Mouse (Mus musculus): ENCODE data around the gene Ifitm6.
"Not testable (repeated sequence)": the region's sequence is repeated elsewhere in the genome, so short reads cannot be mapped to it uniquely, and the experiment has no call there.

Gene Ifitm6

DNA sequence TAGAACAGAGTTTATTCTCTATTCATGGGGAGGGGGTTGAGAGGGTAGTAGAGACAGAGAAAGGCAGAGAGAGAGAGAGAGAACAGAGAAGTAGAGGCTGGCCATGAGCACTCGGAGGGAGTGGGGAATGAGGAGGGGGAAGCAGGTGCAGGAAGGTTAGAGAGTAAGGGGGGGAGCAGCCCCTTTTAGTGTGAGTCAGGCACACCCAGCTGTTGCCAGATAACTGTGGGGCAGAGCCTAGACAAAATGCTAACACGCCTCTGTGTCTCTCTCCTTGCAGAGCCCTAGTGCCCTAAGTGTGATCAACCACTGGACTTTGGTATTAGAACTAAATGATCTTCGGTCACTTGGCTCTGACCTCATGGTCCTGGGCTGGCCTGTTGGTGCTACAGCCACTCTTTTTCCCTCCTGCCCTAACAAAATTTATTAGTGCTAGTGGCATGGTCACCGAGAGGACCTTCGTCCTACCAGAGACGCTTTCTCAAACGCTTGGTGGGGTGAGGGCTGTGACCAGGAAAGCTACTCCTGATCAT is 6.4 kb downstream of the Ifitm6 start:
- in situ Hi-C loops (cut with MboI, MseI) = loop anchor here (5.0 kb wide), 2 partner anchors 36 to 169 kb away; no protein-coding TSS in a partner anchor

DNA sequence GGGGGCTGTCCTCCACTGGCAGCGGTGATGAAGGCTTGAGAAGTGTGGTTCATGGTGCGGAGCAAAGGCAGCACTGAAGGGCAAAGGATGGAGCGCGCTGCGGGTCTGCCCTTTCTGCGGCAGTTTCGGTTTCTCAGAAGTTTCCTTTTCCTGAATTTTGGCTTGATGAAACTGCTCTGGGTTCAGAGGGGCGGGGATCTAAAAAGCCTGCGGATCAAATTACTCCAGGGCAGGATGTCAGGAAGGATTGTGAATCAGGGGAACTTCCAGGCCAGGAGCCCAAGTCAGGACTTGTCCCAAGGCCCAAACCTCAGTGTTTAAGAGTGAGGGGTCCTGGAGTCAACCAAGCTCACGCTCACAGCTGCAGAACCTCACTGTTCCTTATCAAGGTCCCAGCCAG is 7.1 kb downstream of the Ifitm6 start, which contains the start of gene Ifitm3:
TSS of gene Ifitm3 (minus strand) at position 178 of the 400 bp plus-strand sequence.
- in situ Hi-C loops (cut with MboI, MseI) = loop anchor here (5.0 kb wide), 2 partner anchors 37 to 168 kb away; no protein-coding TSS in a partner anchor

DNA sequence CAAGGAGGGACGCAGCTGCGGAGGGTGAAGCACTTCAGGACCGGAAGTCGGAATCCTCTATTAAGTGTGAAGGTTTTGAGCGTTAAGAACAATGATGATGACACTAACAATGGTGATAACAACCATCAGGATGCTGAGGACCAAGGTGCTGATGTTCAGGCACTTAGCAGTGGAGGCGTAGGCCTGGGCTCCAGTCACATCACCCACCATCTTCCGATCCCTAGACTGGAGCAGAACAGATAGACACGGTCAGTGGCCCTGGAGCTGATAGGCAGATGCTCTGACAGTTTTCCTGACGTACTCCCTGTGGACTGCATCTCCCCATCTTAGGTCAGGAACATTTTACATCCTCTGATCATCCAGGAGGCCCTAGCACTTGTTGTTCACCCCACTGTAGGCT is 8.1 kb downstream of the Ifitm6 start:
- in situ Hi-C loops (cut with MboI, MseI) = loop anchor here (5.0 kb wide), 2 partner anchors 38 to 167 kb away; no protein-coding TSS in a partner anchor

DNA sequence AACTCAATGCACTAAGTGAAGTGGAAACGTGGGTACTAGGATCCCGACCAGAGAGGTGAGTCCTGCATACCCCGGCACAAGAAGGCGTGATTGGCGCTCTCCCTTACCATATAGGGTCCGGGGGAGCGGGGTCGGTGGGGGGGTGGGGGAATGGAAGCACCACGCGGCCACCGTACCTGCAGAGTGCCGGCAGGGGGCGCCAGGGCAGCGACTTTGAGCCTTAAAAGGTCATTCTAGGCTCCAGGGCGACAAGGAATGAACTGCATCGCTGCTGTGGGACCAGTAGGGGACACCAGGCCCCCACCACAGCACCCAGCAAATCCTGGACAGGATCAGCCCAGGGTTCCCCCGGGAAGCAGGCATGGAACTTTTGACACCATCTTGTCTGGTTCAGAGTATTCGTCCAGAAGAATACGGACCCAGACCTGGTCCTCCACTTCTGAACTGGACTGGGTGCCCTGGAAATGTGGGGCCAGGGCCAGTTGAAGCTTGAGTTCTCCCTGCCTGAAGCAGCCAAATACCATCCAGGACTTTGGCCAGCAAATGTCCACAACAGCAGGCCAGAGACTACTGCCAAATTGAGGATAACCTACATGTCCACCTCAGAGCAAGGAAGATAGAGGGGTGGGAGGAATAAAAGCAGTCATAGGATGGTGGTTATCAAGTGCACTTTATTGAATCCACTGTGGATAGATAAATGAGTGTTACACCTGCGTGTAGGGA is 8.6 kb downstream of the Ifitm6 start:
- in situ Hi-C loops (cut with MboI, MseI) = no loop called here

DNA sequence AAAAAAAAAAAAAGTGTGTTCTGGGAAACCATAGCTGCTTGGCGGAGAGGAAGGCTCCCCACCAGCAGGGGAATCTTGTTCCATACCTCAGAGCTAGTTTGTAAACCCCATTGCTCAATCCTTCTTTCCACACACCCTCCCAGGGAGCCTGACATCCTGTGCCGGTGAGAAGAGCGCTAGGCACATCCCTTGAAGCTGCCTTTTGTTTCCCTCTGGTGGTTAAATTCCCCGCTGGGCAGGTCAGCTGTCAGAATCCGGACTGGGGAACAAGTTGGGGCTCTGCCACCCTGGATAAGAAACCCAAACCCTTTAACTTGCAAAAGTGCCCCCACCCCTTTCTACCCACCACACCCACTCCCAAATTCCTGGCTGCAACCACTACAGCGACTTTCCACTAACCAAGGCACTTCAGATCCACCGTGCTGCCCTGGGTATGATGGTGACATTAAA is 9.4 kb downstream of the Ifitm6 start:
- in situ Hi-C loops (cut with MboI, MseI) = no loop called here

DNA sequence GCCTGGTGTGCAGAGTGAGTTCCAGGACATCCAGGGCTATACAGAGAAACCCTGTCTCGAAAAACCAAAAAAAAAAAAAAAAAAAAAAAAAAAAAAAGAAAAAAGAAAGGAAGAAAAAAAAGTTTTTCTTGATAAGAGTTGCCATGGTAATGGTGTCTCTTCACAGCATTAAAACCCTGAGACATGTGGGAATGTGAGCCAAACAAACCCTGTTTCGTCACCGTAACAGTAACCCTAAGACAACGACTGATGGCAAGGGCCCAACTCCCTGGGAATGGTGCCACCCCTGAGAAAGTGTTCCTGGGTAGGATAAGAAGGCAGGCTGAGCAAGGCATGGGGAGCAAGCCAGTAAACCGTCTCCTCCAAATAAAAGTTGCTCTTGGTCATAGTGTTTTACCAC is 10.8 kb downstream of the Ifitm6 start:
- in situ Hi-C loops (cut with MboI, MseI) = no loop called here

DNA sequence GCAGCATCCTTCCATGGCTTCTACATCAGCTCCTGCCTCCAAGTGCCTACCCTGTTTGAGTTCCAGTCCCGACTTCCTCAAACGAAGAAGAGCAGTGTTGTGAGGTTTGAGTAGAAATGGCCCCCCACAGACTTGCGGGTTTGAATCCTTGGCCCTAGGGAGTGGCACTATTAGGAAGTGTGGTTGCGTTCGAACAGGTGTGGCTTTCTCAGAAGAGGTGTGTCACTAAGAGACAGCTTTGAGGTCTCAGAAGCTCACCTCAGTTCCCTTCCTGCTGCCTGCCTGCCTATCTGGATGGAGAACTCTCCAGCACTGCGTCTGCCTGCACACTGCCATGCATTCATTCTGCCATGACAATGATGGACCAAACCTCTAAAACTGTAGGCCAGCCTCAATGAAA is 11.3 kb downstream of the Ifitm6 start:
- in situ Hi-C loops (cut with MboI, MseI) = no loop called here

DNA sequence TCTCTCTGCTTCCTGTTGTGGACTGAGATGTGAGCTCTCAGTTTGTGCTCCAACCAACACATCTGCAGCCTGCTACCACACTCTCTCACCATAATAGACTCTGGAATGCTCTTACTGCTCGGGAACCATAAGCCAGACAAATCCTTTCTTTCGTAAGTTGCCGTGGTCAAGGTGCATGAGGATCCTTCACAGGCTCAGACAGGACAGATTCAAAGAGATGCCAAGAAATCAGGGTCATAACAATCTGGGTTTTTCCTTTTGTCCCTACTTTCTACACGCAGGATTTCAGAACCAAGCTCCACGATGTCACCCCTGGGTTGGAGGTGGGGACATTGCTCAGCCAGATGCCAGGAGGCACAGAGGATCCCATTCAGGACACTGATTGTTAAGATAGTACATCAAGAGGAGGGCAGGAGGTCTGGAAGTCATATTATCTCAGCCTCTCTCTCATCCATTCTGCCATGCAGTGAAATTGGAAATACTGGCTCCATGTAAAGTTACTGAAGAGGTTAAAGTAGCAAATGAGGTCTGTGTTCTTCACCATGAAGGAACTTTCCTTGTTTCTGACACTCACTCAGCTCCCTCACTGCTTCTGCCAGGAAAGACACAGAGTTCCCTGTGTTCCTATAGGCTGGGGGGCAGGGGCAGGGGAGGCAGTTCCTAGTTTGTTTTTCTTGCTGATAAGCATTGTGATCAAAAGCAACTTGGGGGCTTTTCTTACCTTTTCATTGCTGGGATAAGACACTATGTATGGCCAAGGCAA is 14.3 kb downstream of the Ifitm6 start:
- in situ Hi-C loops (cut with MboI, MseI) = no loop called here

DNA sequence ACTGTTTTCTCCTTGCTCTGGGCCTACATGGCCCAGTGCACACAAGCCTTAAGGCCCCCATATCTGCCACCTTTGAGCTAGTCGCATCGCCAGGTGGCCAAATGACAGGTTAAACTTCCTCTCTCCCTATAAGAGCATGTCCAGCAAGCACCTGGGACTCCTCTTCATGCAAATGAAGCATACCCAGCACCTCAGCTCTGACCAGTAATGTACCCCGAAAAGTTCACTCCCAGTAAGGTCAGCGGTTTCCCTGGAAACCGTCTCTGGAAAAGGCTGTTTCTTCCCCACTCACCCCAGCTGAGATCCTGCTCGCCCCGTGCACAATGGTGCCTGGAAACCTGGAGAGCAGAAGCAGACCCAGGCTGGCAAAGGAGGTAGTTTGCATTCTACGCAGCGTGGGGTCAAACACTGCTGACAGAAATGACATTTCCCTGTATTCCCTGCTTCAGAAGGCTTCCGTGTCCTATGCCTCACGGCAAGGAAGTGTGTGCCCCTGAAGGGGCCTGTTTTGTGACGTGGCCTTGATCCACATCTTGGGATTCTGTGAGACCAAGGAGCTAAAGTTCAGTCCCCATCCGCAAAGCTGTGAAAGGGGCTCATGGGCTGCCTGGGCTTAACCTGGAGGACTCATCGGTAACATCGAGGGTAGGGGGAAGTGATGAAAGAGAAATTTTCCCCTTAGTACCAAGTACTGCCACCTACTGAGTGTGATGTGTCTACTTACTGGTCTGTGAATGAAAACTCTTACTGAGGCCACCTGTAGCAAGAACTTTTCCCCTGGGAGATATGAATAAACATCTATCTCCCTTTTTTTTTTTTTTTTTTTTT is 16.6 kb downstream of the Ifitm6 start:
- in situ Hi-C loops (cut with MboI, MseI) = no loop called here

DNA sequence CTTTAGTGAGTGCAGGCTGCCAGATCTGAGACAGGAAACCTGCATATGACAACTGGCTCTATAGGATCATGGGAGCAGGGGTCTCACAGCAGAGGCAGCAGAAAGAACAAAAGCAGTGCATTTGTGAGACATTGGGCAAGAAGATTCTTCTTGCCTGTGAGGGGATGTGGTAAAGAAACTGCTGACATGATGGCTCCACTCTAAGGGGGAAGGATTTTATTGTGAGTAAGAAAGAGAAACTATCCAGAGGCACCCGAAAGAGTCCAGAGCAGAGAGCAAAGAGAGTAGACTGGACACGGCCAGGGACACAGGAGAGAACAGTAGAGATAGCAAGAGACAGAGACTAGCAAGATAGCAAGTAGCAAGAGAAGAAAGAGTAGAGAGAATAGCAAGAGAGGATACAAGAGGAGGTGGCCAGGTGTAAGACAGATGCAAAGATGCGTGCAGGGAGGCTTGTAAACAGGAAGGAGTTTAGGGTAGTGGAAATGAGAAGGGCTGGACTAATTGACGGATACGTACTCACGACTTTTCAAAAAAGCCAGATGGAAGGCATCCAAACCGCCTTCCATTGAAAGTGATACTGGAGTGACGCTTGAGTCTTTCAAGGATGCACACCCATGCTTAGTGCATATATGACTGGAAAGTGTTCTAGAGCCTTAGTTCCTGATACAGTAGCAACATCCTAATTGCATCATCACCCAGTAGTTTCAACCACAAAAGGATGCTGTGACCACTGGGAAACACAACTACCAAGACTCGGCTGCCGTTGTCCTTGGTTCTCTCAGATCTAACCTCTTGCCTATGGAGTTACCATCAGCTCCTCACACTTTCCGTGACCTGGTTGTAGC is 18.6 kb downstream of the Ifitm6 start:
- in situ Hi-C loops (cut with MboI, MseI) = no loop called here

DNA sequence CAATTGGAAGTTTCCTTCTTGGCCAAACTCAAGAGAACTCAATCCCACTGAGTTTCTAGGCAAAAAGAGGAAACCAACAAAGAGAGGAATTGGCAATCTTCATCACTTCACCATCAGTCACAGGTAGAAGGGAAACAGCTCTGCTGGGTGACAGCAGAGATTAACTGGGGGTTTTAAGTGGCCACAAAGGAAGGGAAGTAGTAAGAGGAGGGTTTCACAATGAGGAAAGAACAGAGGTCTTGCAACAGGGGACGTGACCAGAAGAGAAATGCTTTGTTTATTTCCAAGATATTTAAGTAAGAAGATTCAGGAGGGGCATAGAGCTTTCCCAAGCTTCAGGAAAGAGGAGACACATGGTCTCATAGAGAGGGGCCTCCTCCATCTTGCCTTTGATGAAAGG is 19.9 kb downstream of the Ifitm6 start:
- in situ Hi-C loops (cut with MboI, MseI) = no loop called here

DNA sequence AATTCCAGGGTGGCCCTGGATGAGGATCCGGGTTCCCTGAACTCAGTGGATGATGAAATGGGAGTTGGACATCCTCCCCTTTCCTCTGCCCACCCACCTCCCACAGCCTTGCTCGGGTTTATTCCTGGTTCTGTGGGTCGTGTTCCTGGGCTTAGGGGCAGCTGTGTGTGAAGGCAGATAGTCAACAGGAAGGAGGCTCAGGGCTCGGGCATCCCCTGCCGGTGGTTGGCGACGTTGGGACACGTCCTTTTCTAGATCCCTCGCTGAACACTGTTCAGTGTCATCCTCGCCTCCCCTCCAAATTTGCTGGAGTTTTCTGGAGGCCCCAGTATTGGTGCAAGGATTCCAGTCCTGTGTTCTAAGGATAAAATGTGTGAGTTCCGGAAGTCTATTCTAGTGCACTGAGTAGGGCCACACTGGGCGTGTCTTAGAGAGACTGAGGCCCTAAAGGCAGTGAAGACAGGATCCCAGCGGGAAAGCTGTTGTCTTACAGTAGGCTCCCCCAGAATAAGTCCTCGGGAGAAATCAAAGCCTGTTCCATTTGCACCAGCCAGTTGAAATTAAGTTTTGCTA is 26.5 kb downstream of the Ifitm6 start:
- in situ Hi-C loops (cut with MboI, MseI) = no loop called here

DNA sequence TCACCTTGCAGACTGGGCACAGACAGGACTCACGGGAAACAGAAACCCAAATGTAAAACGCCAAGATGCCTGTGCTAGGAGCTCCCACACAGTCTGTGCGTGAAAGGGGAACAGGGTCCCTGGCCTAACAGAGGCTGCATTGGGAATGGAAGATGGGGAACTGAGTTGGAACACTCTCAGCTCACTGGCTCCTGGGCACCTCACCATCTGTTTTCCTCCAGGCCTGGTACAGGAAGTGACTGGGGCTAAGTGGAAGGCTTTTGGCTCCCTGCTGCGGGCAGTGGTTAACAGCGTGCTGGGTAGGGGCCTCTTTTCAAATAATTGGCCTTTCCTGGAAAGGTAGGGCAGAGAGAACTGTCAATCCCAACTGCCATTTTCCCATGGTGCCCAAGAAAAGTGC is 27.1 kb downstream of the Ifitm6 start:
- in situ Hi-C loops (cut with MboI, MseI) = no loop called here

DNA sequence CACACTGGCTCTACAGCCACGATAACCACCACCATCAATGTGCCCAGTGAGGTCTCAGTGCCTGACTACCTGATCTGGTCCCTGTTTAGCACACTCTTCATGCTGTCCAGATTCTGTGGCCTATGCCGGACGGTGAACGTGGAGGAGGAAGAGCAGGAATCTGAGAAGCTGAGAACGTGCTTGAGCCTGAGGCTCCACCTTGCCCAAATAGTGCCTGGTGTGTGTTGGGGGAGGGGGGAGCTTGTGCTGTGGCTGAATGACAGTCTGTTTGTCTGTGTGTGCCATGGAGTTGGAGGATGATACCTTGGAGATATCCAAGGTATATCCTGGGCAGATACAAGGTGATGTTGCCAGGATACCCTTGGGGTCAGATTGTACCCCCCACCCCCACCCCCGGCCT is 27.5 kb downstream of the Ifitm6 start:
- in situ Hi-C loops (cut with MboI, MseI) = no loop called here

DNA sequence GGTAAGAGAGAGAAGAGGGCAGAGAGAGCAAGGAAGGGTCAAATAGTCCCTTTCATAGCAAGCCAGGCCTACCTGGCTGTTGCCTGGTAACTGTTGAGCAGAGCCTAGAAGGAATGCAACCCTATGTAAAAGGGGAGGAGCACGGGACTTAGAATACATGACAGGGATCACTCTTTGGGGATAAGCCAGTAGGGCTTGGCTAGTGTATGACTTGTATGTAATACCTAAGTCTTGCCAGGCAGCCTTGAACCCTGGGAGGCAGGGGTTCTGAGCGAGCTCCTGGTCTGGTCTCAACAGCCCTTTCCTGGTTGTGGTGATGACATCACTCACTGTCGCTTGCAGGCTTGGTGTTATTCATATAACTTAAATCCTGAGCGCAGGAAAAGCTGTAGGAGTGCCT is 28.7 kb downstream of the Ifitm6 start:
- in situ Hi-C loops (cut with MboI, MseI) = no loop called here

DNA sequence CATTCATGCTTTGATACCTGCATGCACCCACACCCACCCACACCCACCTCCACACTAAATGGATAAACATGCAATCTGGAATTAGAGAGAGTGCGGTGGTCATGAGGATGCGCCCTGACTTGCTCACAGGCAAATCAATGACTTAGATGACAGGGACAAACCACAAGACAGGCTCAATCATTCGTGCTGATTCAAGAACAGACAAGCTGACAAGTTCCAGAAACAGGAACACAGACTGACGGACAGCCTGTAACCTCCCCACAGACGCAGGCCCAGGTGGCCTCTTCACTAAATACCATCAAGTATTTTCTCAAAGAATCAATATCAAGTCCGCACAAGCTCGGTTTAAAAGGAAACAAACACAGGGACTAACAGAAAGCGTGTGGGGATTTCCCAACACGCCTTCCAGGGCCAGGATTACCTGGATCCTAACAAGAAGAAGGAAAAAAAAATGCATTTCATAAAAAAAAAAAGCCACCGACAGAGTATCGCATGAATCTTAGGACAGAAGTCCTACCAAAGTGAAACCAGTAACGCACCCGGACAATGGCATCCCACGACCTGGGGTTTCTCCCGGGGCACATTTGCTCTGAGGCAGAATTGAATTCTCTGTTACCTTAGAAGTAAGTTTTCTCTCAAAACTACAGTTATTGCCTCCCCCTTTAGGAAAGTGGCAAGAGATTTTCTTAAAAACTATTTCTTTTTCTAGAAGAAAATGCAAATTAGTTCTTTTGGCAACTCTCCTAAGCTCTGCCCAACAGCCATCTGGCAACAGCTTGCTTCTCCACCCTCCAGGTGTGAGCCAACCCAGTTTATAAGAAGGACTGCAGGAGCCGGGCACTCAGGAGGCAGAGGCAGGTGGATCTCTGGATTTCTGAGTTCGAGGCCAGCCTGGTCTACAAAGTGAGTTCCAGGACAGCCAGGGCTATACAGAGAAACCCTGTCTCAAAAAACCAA is 30.3 kb downstream of the Ifitm6 start:
- in situ Hi-C loops (cut with MboI, MseI) = no loop called here

DNA sequence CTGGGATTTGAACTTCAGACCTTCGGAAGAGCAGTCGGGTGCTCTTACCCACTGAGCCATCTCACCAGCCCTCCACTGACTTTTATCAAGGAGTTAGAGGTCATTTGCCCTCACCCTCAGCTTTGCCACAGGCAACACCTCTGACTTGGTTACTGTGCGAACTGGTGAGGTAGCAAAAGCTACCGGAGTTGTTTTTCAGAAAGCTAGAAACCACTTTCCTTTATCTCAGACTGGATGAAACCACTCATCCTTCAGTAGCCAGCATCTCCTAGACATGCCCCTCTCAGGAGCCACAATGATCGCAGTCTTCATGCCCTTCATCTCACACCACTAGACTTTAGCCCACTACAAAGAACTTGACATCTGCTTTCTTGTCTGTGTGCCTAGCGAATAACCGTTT is 34.8 kb downstream of the Ifitm6 start:
- in situ Hi-C loops (cut with MboI, MseI) = no loop called here

DNA sequence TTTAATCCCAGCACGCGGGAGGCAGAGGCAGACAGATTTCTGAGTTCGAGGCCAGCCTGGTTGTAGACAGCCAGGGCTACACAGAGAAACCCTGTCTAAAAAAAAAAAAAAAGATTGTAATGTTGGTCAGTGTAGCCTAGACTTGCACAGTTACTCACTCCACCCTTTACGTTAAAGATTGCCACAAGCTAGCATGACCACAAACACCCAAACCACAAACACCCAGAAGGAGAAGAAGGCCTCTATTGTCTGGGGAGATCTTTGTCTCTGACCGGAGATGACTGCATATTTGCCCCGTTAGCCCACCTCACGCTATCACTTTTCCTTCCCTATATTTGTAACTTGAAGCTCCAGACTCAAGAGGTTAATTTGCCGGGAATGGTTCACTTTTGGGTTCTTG is 36.0 kb downstream of the Ifitm6 start:
- in situ Hi-C loops (cut with MboI, MseI) = no loop called here

DNA sequence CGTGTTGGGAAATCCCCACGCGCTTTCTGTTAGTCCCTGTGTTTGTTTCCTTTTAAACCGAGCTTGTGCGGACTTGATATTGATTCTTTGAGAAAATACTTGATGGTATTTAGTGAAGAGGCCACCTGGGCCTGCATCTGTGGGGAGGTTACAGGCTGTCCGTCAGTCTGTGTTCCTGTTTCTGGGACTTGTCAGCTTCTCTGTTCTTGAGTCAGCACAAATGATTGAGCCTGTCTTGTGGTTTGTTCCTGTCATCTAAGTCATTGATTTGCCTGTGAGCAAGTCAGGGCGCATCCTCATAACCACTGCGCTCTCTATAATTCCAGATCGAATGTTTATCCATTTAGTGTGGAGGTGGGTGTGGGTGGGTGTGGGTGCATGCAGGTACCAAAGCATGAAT is 41.0 kb downstream of the Ifitm6 start:
- in situ Hi-C loops (cut with MboI, MseI) = not testable (repeated sequence)
